Mouse (Mus musculus) megakaryocyte, embryonic 14.5 days (primary cell): Measurements from ENCODE around the gene Spry2. TPM values are rescaled to one million over a fixed set of nuclear protein-coding genes. Genes with fewer than 3 reads are reported as not detected.

Experiments
- H3K27me3 ChIP-seq: replicated peaks from 2 replicates; pipeline ENCODE3; 2012; ENCODE audit warnings: inconsistent platforms
- H3K36me3 ChIP-seq: replicated peaks from 2 replicates; pipeline ENCODE3; 2012; ENCODE audit warnings: low read length, inconsistent platforms, mixed read lengths
- H3K4me1 ChIP-seq: 2 replicates; pipeline ENCODE4 v1.6.1; 2012; ENCODE audit warnings: inconsistent platforms
- H3K4me3 ChIP-seq: replicated peaks from 2 replicates; pipeline ENCODE3; 2012; ENCODE audit warnings: moderate library complexity, mild to moderate bottlenecking, inconsistent platforms
- H3K9me3 ChIP-seq: 2 replicates; pipeline ENCODE4 v1.6.1; 2012; ENCODE audit warnings: inconsistent platforms
- FLI1 ChIP-seq: IDR thresholded peaks from 2 replicates; pipeline ENCODE4 v1.6.1; 2012; ENCODE audit warnings: low read length, inconsistent platforms, mixed read lengths
- GATA1 ChIP-seq: IDR thresholded peaks from 3 replicates; pipeline ENCODE4 v1.6.1; 2012; ENCODE audit warnings: mixed read lengths, low read length, inconsistent platforms, borderline replicate concordance
- polyA plus RNA-seq: library from polyadenylated mRNA; stranded (reverse); fragments of >175 nt; gene quantifications from 2 replicates; pipeline ENCODE4 v1.2.3, GENCODE M21; 2012; ENCODE audit warnings: low replicate concordance; ENCODE audit not compliant: insufficient read depth

The Spry2 gene
- polyA plus RNA-seq, 1 experiment = 2.1 TPM

DNA sequence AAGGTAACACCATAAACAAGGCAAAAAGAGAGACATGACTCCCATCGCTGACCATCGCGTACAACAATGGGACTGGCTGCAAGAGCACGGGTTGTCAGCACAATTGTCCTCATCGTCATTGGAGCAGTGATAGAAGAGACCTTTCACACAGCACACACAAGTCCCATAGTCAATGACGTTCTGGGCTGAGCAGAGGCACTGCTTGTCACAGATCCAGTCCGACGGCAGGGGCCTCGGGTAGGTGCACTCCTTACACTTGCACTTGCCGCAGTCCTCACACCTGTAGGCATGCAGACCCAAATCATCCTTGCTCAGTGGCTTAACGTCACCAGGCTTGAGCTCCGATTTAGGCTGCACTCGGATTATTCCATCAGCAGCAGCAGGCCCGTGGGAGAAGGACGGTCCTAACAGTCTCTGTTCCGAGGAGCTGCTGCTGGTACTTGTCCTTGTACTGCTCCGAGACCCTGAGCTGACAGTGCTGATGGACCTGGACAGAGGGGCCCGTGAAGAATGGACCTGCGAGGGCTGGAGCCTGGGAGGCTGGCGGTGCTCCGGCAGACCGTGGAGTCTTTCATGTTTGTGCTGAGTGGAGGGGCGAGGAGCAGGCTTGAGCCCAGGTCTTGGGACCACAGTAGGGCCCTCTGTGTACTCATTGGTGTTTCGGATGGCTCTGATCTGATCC lies 3.5 kb downstream of the Spry2 start:
- H3K4me3 ChIP-seq = peak overlapping the region; percentile 50
- peaks cover 21% of the 10 kb centered on the region for H3K4me1 ChIP-seq
- no peaks in the 10 kb centered on the region for H3K9me3 ChIP-seq
- TF ChIP-seq FLI1 = no peak
- TF ChIP-seq GATA1 = no peak
- peaks cover 20% of the 10 kb centered on the region for H3K36me3 ChIP-seq
- no peaks in the 10 kb centered on the region for H3K27me3 ChIP-seq

DNA sequence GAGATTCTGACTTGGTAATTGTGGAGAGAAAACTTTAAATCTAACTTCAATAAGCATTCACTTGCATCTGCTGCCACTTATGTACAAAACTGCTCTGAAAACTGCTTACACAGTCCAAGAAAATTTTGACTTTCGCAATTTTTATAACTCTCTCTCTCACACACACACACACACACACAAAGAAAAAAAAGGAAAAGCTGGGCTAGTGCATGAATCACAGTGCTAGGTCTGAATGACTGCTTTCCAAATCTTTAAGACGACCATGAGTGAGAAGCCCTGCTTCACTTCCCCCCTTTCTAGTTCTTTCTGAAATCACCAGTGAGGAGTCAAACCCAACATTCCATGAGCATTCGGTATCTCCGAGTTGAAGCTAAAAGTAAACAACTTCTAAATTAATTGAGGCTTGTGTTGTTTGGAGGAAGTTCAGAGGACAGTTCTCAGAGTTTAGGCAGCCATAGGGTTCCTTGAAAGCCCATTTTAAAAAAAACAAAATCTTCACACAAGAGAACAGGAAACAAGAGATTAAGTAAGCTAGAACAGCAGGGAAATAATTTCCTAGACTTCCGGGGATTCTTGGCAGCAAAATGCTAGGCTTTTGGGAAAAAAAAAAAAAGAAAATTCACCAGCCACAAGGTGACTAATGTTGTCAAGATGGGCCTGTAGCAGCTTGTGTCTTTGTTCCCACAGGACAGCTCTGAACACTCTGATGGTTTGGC lies 5.9 kb downstream of the Spry2 start:
- TF ChIP-seq FLI1 (no peak), GATA1 (no peak)
- no peaks in the 10 kb centered on the region for H3K27me3 ChIP-seq
- peaks cover 30% of the 10 kb centered on the region for H3K4me1 ChIP-seq
- H3K9me3 ChIP-seq = no peaks in the 10 kb centered on the region
- H3K4me3 ChIP-seq = no peak overlapping the region
- peaks cover 20% of the 10 kb centered on the region for H3K36me3 ChIP-seq

DNA sequence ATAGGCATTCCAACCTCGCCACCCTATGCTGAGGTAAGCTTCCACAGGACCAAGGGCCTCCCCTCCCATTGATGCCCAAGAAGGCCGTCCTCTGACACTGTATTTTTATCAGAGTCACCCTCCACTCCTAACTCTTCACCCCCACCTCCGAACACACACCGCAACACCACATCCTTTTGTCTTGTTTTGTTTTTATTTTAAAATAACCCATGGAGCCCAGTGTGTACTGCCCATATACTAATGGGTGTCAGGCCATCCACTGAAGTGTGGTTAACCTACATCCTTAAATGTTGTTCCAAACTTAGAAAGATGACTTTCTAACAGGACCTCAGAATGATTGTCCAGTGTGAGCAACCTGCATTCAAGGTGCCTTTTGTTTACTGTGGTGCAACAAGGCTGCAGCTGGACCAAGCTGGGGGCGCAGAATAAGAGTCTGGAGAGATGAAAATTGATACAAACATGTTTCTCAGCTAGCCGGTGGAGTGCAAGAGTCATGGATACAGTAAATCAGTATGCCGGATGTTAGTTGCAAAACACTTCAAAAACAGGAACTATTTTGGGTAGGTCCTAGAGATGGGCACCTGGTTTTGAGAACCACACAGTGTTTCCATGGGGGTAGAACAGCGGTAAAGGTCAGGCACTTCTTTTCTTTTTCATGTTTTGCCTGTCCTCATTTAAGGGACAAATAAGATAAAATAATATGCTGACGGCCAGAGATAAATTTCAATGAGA lies 9.8 kb downstream of the Spry2 start:
- no peak overlapping the region for H3K4me3 ChIP-seq
- TF ChIP-seq FLI1 = no peak
- no peak for TF ChIP-seq GATA1
- H3K9me3 ChIP-seq = no peaks in the 10 kb centered on the region
- peaks cover 3% of the 10 kb centered on the region for H3K36me3 ChIP-seq
- no peaks in the 10 kb centered on the region for H3K27me3 ChIP-seq
- H3K4me1 ChIP-seq = peaks cover 12% of the 10 kb centered on the region

DNA sequence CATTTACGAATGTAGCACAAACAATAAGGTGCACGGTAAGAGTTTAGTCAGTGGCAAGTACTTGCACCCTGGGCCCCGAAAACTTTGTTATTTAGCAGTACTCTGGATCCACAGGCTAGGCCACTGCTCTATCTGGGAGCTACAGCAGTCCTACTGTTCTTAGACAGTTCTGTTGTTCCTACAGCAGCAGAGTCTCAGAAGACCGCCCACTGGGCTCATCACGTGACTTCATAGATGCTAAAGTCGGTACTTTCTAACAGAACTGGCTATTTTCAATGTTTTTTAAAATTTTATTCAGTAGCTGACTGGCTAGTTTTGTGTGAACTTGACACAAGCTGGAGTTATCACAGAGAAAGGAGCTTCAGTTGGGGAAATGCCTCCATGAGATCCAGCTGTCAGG lies 11.4 kb downstream of the Spry2 start:
- H3K4me1 ChIP-seq = peaks cover 12% of the 10 kb centered on the region
- TF ChIP-seq FLI1 (no peak), GATA1 (no peak)
- no peaks in the 10 kb centered on the region for H3K27me3 ChIP-seq
- H3K4me3 ChIP-seq = no peak overlapping the region
- no peaks in the 10 kb centered on the region for H3K9me3 ChIP-seq
- no peaks in the 10 kb centered on the region for H3K36me3 ChIP-seq

DNA sequence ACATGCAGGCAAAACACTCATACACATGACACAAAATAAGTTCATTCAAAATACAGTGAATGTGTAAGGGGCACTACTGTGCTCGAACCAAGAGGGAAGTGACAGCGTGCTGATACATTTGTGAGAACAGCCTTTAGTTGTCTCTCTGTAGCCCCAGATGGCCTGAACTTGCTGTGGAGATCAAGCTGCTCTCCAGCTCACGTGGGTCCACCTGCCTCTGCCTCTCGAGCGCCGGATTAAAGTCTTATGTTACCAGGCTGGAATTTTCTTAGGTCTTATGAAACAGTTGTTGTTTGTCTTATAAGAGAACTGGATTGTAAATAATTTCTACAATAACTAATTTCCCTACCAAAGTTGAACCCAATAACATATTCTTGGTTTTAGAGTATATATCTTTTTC lies 13.4 kb downstream of the Spry2 start:
- Histone ChIP-seq H3K27me3 (no peaks in the 10 kb centered on the region), H3K4me3 (no peak overlapping the region), H3K9me3 (no peaks in the 10 kb centered on the region), H3K36me3 (no peaks in the 10 kb centered on the region), H3K4me1 (peaks cover 12% of the 10 kb centered on the region)
- TF ChIP-seq GATA1 (no peak), FLI1 (no peak)

DNA sequence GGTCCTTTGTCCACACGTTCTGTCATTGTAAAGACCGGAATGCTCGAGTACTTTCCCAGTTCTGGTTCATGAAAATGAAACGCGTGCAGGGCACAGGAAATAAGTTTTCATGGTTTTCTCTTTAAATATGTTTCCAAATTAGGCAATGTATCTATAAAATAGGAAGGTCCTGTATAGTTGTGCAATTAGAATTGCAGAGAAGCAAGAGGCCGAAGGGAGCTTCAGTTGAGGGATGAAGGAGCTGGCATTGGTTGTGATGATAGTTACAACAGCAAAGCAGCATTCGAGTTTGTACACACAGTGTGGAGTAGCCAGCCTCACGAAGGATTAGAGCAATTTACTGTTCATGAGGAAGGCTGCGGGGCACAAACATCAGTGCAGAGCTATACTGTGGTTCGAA lies 18.3 kb downstream of the Spry2 start:
- no peaks in the 10 kb centered on the region for H3K9me3 ChIP-seq
- H3K4me1 ChIP-seq = no peaks in the 10 kb centered on the region
- no peak for TF ChIP-seq GATA1
- no peak for TF ChIP-seq FLI1
- H3K4me3 ChIP-seq = no peak overlapping the region
- H3K36me3 ChIP-seq = no peaks in the 10 kb centered on the region
- H3K27me3 ChIP-seq = no peaks in the 10 kb centered on the region

DNA sequence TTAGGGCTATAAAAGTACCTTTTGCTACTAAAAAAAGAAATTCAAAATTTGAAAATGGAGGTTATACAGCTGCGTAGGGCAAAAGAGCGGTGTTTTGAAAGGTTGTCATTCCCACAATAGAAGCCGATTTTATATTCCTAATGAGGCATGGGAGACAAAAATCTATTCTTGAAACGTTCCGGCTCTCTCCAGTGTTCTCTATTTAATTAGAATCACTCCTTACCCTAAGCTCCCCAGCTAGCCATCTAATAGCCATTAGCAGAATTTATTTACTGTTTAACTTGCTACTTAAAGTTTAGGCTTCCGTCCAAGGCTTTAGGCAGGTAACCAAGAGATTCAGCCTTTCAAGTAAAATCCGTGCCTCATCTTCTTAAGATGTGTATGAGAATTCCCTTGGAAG lies 20.2 kb downstream of the Spry2 start:
- no peak overlapping the region for H3K4me3 ChIP-seq
- no peaks in the 10 kb centered on the region for H3K9me3 ChIP-seq
- TF ChIP-seq GATA1 (no peak), FLI1 (no peak)
- H3K27me3 ChIP-seq = no peaks in the 10 kb centered on the region
- H3K36me3 ChIP-seq = no peaks in the 10 kb centered on the region
- H3K4me1 ChIP-seq = no peaks in the 10 kb centered on the region

DNA sequence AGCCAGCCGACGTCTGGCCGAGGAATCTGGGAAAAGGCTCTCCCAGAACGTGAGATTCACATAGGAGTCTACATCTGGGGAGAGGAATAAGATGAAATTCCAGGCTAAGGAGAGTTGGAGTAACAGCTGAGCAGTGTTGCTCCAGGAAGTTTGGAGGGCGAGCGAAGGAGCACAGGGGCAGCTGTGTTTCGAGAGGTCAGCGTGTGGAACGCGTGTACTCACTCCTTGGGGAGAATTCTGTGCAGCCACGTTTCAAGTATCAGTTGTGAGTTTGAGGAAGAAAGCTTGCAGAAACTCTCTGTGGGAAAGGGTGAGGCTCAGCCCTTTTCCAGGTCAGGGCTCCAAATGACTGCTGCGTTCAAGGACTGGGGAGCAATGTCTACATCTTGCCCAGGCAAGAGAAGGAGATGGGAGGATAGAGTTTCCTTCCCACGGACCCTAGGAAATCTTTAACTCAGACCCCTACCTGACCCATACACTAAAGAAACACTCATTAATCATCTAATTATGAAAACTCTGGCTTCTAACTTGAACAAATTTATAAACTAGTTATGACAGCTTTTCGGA lies 26.2 kb downstream of the Spry2 start:
- Histone ChIP-seq H3K4me3 (no peak overlapping the region), H3K4me1 (no peaks in the 10 kb centered on the region), H3K27me3 (no peaks in the 10 kb centered on the region), H3K36me3 (no peaks in the 10 kb centered on the region), H3K9me3 (peaks cover 7% of the 10 kb centered on the region; the same call in 1 of the 2 replicates)
- TF ChIP-seq GATA1 (no peak), FLI1 (no peak)

DNA sequence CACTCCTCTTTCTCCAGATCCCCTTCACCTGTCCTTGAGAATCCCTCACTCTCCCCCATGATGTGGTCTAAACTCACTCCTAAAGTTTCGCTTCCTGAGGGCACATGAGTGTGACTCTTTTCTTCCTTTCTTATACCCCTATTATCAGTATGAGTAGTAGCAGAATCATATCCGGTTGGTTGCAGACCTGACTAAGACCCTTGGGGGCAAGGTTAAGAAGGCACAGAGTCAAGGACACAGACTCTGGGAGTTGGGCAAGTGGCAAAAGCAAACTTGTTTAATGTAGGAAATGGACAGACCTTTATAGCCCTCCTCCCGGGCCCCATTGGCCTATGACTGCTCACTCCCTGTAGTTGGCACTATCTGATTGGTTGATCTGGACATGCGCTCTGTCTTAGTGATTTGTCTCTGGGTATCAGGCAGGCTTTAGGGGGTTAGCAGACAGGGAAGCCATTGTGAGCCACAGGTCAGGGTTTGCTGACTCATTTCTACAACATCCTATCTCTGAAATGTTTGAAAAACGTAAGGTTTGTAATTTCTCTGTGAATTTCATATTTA lies 31.2 kb downstream of the Spry2 start:
- TF ChIP-seq GATA1 = no peak
- no peak for TF ChIP-seq FLI1
- H3K4me1 ChIP-seq = no peaks in the 10 kb centered on the region
- H3K36me3 ChIP-seq = no peaks in the 10 kb centered on the region
- peaks cover 10% of the 10 kb centered on the region; the same call in 1 of the 2 replicates for H3K9me3 ChIP-seq
- no peaks in the 10 kb centered on the region for H3K27me3 ChIP-seq
- no peak overlapping the region for H3K4me3 ChIP-seq

DNA sequence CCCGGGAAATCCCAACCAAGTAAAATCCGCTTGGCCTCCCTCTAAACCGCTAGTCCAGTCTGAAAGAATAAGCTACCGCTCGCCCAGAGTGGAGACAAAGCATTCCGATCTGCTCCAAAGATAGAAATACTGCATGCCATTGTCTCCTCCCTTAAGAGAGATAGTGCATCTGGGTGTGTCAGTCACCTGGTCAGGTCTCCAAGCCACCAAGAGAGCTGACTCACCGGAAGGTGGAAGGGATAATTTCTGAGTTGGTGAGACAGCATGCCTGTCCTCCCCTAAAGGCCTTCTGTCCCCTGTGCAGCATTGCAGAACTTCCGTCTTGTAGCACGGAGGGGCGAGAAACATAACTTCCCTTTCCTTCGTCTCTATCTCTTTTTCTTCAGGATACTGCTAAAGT lies 34.4 kb downstream of the Spry2 start:
- TF ChIP-seq FLI1 (no peak), GATA1 (no peak)

More for the DNA sequence above, 34.4 kb downstream of the Spry2 start:
- Histone ChIP-seq H3K4me3 (no peak overlapping the region), H3K27me3 (no peaks in the 10 kb centered on the region), H3K36me3 (no peaks in the 10 kb centered on the region), H3K4me1 (no peaks in the 10 kb centered on the region), H3K9me3 (peaks cover 6% of the 10 kb centered on the region; the same call in 1 of the 2 replicates)
